Mouse (Mus musculus) forebrain, embryonic 13.5 days (tissue): ENCODE data around the gene Il31ra. TPM values are rescaled to one million over a fixed set of nuclear protein-coding genes. Genes with fewer than 3 reads are reported as not detected.
A peak's percentile ranks its signal among the peaks of the same experiment; 100 is the strongest.

ENCODE experiments used
- ATAC-seq: fragments of 200-750 bp; cut with Nextera tagmentation; 2 replicates; pipeline ENCODE4 v1.8.0; 2017
- H3K27ac ChIP-seq: fragments of 300-500 bp; sonication (generic); 2 replicates; pipeline ENCODE4 v1.5.1; 2015; ENCODE audit warnings: inconsistent platforms, mild to moderate bottlenecking, moderate library complexity
- H3K27me3 ChIP-seq: fragments of 300-500 bp; sonication (generic); 2 replicates; pipeline ENCODE4 v1.6.1; 2015; ENCODE audit warnings: mild to moderate bottlenecking, inconsistent platforms
- H3K36me3 ChIP-seq: fragments of 300-500 bp; sonication (generic); 2 replicates; pipeline ENCODE4 v1.6.1; 2015; ENCODE audit warnings: mild to moderate bottlenecking, inconsistent platforms; ENCODE audit not compliant: poor library complexity, severe bottlenecking
- H3K4me1 ChIP-seq: fragments of 300-500 bp; sonication (generic); 2 replicates; pipeline ENCODE4 v1.6.1; 2015; ENCODE audit warnings: inconsistent platforms
- H3K4me2 ChIP-seq: fragments of 300-500 bp; sonication (generic); 2 replicates; pipeline ENCODE4 v1.6.1; 2015; ENCODE audit warnings: inconsistent platforms, mild to moderate bottlenecking, moderate library complexity
- H3K4me3 ChIP-seq: fragments of 300-500 bp; sonication (generic); 2 replicates; pipeline ENCODE4 v1.5.1; 2015; ENCODE audit warnings: mild to moderate bottlenecking, inconsistent platforms
- H3K9ac ChIP-seq: fragments of 300-500 bp; sonication (generic); 2 replicates; pipeline ENCODE4 v1.6.1; 2015; ENCODE audit warnings: mild to moderate bottlenecking, inconsistent platforms
- H3K9me3 ChIP-seq: fragments of 300-500 bp; sonication (generic); replicated peaks from 2 replicates; pipeline ENCODE4 v1.6.1; 2016; ENCODE audit warnings: inconsistent platforms
- WGBS: fragments of 180-500 bp; shearing (Covaris S2); methylation state at CpG from one replicate; pipeline ENCODE4 v1.1.7; 2015; 5-methylcytosine and 5-hydroxymethylcytosine counted together
- polyA plus RNA-seq: library from polyadenylated mRNA; unstranded; fragments of >200 nt; fragmentation: Nextera tagmentation; extraction: Ambion mirVana; gene quantifications from 2 replicates; pipeline ENCODE4 v1.2.1, GENCODE M21; 2015

The Il31ra gene
- polyA plus RNA-seq, 1 experiment from 2014 or later = 0.36 TPM

- no peak overlapping the region for H3K4me3 ChIP-seq
- H3K4me1 ChIP-seq = no peaks in the 10 kb centered on the region
- no peak overlapping the region for H3K27ac ChIP-seq
- 93% methylated on average over 5 of the region's 5 CpGs for WGBS
- no peak overlapping the region for H3K9ac ChIP-seq
- ATAC-seq = no peak
- no peaks in the 10 kb centered on the region for H3K27me3 ChIP-seq
- H3K4me2 ChIP-seq = no peak overlapping the region
- H3K9me3 ChIP-seq = no peaks in the 10 kb centered on the region
- H3K36me3 ChIP-seq = no peaks in the 10 kb centered on the region
Observed at GRCm38 (mm10) chr13:112553304-112553703, 40.9 kb downstream of the Il31ra start.

- no peak overlapping the region for H3K4me2 ChIP-seq
- H3K4me1 ChIP-seq = no peaks in the 10 kb centered on the region
- 93% methylated on average over 7 of the region's 7 CpGs for WGBS
- no peaks in the 10 kb centered on the region for H3K27me3 ChIP-seq
- H3K9me3 ChIP-seq = no peaks in the 10 kb centered on the region
- H3K9ac ChIP-seq = no peak overlapping the region
- ATAC-seq = no peak
- no peaks in the 10 kb centered on the region for H3K36me3 ChIP-seq
- no peak overlapping the region for H3K4me3 ChIP-seq
- no peak overlapping the region for H3K27ac ChIP-seq
Observed at GRCm38 (mm10) chr13:112551641-112552548, 42.3 kb downstream of the Il31ra start.

GRCm38 (mm10) chr13:112541223-112541975, 52.8 kb downstream of the Il31ra start:
- WGBS = 87% methylated on average over 10 of the region's 10 CpGs
- Histone ChIP-seq H3K4me1 (no peaks in the 10 kb centered on the region), H3K27me3 (no peaks in the 10 kb centered on the region), H3K36me3 (no peaks in the 10 kb centered on the region), H3K4me2 (no peak overlapping the region), H3K9ac (no peak overlapping the region), H3K4me3 (no peak overlapping the region), H3K27ac (no peak overlapping the region), H3K9me3 (no peaks in the 10 kb centered on the region)
- no peak for ATAC-seq

GRCm38 (mm10) chr13:112540616-112541015, 53.5 kb downstream of the Il31ra start:
- no peaks in the 10 kb centered on the region for H3K9me3 ChIP-seq
- no peak overlapping the region for H3K27ac ChIP-seq
- H3K4me3 ChIP-seq = no peak overlapping the region
- WGBS = 82% methylated on average over 3 of the region's 3 CpGs
- H3K9ac ChIP-seq = no peak overlapping the region
- ATAC-seq = no peak
- no peaks in the 10 kb centered on the region for H3K27me3 ChIP-seq
- no peak overlapping the region for H3K4me2 ChIP-seq
- H3K4me1 ChIP-seq = no peaks in the 10 kb centered on the region
- no peaks in the 10 kb centered on the region for H3K36me3 ChIP-seq

- Histone ChIP-seq H3K36me3 (no peaks in the 10 kb centered on the region), H3K4me2 (no peak overlapping the region), H3K27me3 (no peaks in the 10 kb centered on the region), H3K27ac (no peak overlapping the region), H3K4me1 (no peaks in the 10 kb centered on the region), H3K9ac (no peak overlapping the region), H3K9me3 (no peaks in the 10 kb centered on the region), H3K4me3 (no peak overlapping the region)
- 94% methylated on average over 7 of the region's 7 CpGs for WGBS
- ATAC-seq = no peak
Observed at GRCm38 (mm10) chr13:112537065-112537464, 57.1 kb downstream of the Il31ra start.

GRCm38 (mm10) chr13:112536611-112537010, 57.5 kb downstream of the Il31ra start:
- H3K4me2 ChIP-seq = no peak overlapping the region
- no peaks in the 10 kb centered on the region for H3K4me1 ChIP-seq
- WGBS = 89% methylated on average over 4 of the region's 4 CpGs
- H3K36me3 ChIP-seq = no peaks in the 10 kb centered on the region
- no peaks in the 10 kb centered on the region for H3K27me3 ChIP-seq
- no peak for ATAC-seq
- no peak overlapping the region for H3K9ac ChIP-seq
- no peak overlapping the region for H3K27ac ChIP-seq
- no peaks in the 10 kb centered on the region for H3K9me3 ChIP-seq
- H3K4me3 ChIP-seq = no peak overlapping the region

GRCm38 (mm10) chr13:112533556-112533955, 60.6 kb downstream of the Il31ra start:
- H3K9ac ChIP-seq = no peak overlapping the region
- H3K27ac ChIP-seq = no peak overlapping the region
- no peak overlapping the region for H3K4me3 ChIP-seq
- 81% methylated on average over 9 of the region's 9 CpGs for WGBS
- H3K27me3 ChIP-seq = no peaks in the 10 kb centered on the region
- no peak overlapping the region for H3K4me2 ChIP-seq
- H3K9me3 ChIP-seq = no peaks in the 10 kb centered on the region
- no peak for ATAC-seq
- no peaks in the 10 kb centered on the region for H3K4me1 ChIP-seq
- H3K36me3 ChIP-seq = no peaks in the 10 kb centered on the region

- no peak overlapping the region for H3K4me3 ChIP-seq
- 85% methylated on average over 6 of the region's 6 CpGs for WGBS
Observed at GRCm38 (mm10) chr13:112532235-112532634, 61.9 kb downstream of the Il31ra start.

GRCm38 (mm10) chr13:112529893-112530292, 64.3 kb downstream of the Il31ra start:
- H3K27ac ChIP-seq = no peak overlapping the region
- 41% methylated on average over 3 of the region's 3 CpGs for WGBS
- H3K4me1 ChIP-seq = no peaks in the 10 kb centered on the region
- H3K9me3 ChIP-seq = 0 out of 2 replicates have a peak, but pooled peaks cover 4% of the 10 kb centered on the region
- H3K4me3 ChIP-seq = no peak overlapping the region
- no peaks in the 10 kb centered on the region for H3K36me3 ChIP-seq
- H3K4me2 ChIP-seq = no peak overlapping the region
- H3K27me3 ChIP-seq = no peaks in the 10 kb centered on the region
- ATAC-seq = peak; percentile 74; the same call in 1 of the 2 replicates
- H3K9ac ChIP-seq = no peak overlapping the region

More at GRCm38 (mm10) chr13:112532235-112532634, 61.9 kb downstream of the Il31ra start:
- H3K27me3 ChIP-seq = no peaks in the 10 kb centered on the region
- no peaks in the 10 kb centered on the region for H3K36me3 ChIP-seq
- no peak overlapping the region for H3K27ac ChIP-seq
- H3K9ac ChIP-seq = no peak overlapping the region
- no peak overlapping the region for H3K4me2 ChIP-seq
- no peaks in the 10 kb centered on the region for H3K4me1 ChIP-seq
- no peak for ATAC-seq
- no peaks in the 10 kb centered on the region for H3K9me3 ChIP-seq

GRCm38 (mm10) chr13:112527186-112527585, 67.0 kb downstream of the Il31ra start:
- no peak for ATAC-seq
- H3K4me3 ChIP-seq = no peak overlapping the region
- H3K4me1 ChIP-seq = no peaks in the 10 kb centered on the region
- no peak overlapping the region for H3K4me2 ChIP-seq
- H3K36me3 ChIP-seq = no peaks in the 10 kb centered on the region
- no peak overlapping the region for H3K27ac ChIP-seq
- H3K9ac ChIP-seq = no peak overlapping the region
- no peaks in the 10 kb centered on the region for H3K27me3 ChIP-seq
- H3K9me3 ChIP-seq = 0 out of 2 replicates have a peak, but pooled peaks cover 4% of the 10 kb centered on the region
- WGBS = 61% methylated on average over 1 of the region's 1 CpGs

- Histone ChIP-seq H3K9ac (no peak overlapping the region), H3K27ac (no peak overlapping the region), H3K4me1 (no peaks in the 10 kb centered on the region), H3K4me3 (no peak overlapping the region), H3K4me2 (no peak overlapping the region), H3K9me3 (peaks cover 6% of the 10 kb centered on the region), H3K36me3 (no peaks in the 10 kb centered on the region), H3K27me3 (no peaks in the 10 kb centered on the region)
- 91% methylated on average over 10 of the region's 10 CpGs for WGBS
- ATAC-seq = no peak
Observed at GRCm38 (mm10) chr13:112523346-112523970, 70.7 kb downstream of the Il31ra start.

- Histone ChIP-seq H3K9ac (no peak overlapping the region), H3K4me3 (no peak overlapping the region), H3K4me1 (no peaks in the 10 kb centered on the region), H3K4me2 (no peak overlapping the region), H3K27ac (no peak overlapping the region), H3K9me3 (peaks cover 11% of the 10 kb centered on the region), H3K36me3 (no peaks in the 10 kb centered on the region), H3K27me3 (no peaks in the 10 kb centered on the region)
- WGBS = 78% methylated on average over 3 of the region's 3 CpGs
- no peak for ATAC-seq
Observed at GRCm38 (mm10) chr13:112522896-112523295, 71.3 kb downstream of the Il31ra start.
